Mouse (Mus musculus) CD4-positive naive resting alpha-beta T cell, adult 57 days (primary cell): ENCODE data around the gene Gphn. TPM values are rescaled to one million over a fixed set of nuclear protein-coding genes. Genes with fewer than 3 reads are reported as not detected.

Experiments
- total RNA-seq: library from RNA; stranded (reverse); gene quantifications from one replicate; pipeline ENCODE4 v1.2.4, GENCODE M21; 2023

The Gphn gene
- total RNA-seq: 13.1 TPM

GRCm38 (mm10) chr12:78225707-78226518 lies at the start of gene Gphn:
Gene Gphn, plus strand, starts transcription at chr12:78226379.

GRCm38 (mm10) chr12:78193942-78194341 lies 32.2 kb upstream of the Gphn start, which contains the start of gene Gm6657:
Gene Gm6657, plus strand, starts transcription at chr12:78194242.

GRCm38 (mm10) chr12:78691325-78691724 lies 465.1 kb downstream of the Gphn start, which contains the start of gene Fam71d:
Gene Fam71d, plus strand, starts transcription at chr12:78691535.

Other genes starting within 250 kb of the Gphn start
- not detected for gene Gm6657, start 32.1 kb upstream of the Gphn start, total RNA-seq